Mouse (Mus musculus): Measurements from ENCODE around the gene Ank2. TPM values are rescaled to one million over a fixed set of nuclear protein-coding genes. Genes with fewer than 3 reads are reported as not detected.

Ank2 gene
- polyA plus RNA-seq, 1 experiment: 4.6 TPM

DNA sequence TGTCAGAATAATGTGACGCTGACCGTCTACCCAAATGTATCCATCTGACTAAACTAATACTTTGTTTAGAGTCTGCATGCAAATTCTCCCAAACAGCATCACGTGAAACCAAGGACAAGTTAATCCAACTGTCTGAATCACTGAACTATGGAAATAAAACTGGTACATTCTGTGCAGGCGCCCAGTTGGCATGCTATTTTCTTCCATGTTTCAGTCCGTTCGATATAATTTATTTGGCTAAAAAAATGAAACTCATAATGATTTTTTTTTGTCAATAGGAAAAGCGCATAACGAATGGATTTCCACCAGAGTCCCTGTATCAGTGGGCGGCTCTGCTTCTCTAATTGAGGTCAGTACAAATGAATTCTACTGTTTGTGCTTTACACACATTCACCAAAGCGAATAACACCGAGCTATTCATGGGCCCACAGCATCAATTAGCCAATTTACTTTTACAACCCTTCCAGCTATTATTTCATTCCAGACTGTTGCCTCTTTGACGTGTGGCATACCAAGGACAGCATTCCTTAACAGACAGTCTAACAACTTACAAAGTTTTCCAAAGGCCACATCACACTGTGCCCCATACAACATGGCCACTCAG is 368.9 kb downstream of the Ank2 start:
- Histone ChIP-seq H3K4me3 (ENCODE audit: control insufficient read depth, insufficient read depth, low read length) (no peak overlapping the region), H3K27me3 (ENCODE audit: control insufficient read depth, insufficient read depth, low read length) (no peaks in the 10 kb centered on the region), H3K36me3 (ENCODE audit: control insufficient read depth, insufficient read depth, low read length) (no peaks in the 10 kb centered on the region), H3K27ac (ENCODE audit: control insufficient read depth, insufficient read depth, low read length) (no peak overlapping the region), H3K4me1 (replicated peaks; ENCODE audit: control insufficient read depth, insufficient read depth, low read length) (no peaks in the 10 kb centered on the region)
- no peak for TF ChIP-seq POLR2A (IDR thresholded peaks at IDR 0.05; ENCODE audit: control insufficient read depth, extremely low read depth, insufficient read depth, low read length, poor library complexity)
- TF ChIP-seq CTCF (IDR thresholded peaks at IDR 0.05; ENCODE audit: borderline replicate concordance, control insufficient read depth, extremely low read depth, insufficient read depth, low read length, poor library complexity): no peak
- no peak for DNase-seq
- WGBS: 95% methylated on average over 12 of the region's 12 CpGs

DNA sequence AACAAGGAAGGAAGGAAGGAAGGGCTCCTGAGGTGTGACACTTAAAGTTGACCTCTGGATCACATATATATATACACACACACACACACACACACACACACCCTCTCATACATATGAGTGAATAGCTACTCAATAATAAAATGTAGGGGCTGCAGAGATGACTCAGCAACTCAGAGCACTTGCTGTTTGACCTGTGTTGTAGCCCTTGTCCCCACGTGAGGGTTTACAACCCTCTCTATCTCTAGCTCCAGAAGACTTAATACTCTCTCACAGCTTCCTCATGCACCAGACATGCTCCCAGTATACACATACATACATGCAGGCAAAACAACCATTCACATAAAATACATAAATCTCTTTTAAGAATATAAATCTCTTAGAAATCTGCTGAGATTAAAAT is 369.4 kb downstream of the Ank2 start:
- 39% methylated on average over 1 of the region's 1 CpGs for WGBS
- no peak for DNase-seq

DNA sequence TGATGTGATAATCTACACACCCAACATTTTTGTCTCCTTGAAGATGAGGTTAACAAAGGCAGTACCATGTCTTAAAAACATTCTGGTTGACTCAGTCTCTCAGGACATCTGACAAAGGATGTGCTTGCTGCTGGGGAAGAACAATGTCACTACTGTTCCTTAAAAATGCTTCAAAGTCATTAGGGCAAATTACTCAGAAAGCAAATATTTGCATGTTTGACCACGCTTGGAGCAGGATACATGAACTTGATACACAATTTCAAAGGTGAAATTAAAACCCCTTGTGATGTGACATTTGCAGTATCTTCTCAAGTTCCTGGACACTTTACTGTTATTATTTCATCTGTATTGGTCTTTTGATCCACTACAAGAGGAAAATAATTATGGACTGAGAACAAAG is 371.5 kb downstream of the Ank2 start:
- DNase-seq: no peak
- Histone ChIP-seq H3K27ac (ENCODE audit: control insufficient read depth, insufficient read depth, low read length) (no peak overlapping the region), H3K4me1 (replicated peaks; ENCODE audit: control insufficient read depth, insufficient read depth, low read length) (no peaks in the 10 kb centered on the region), H3K36me3 (ENCODE audit: control insufficient read depth, insufficient read depth, low read length) (no peaks in the 10 kb centered on the region), H3K4me3 (ENCODE audit: control insufficient read depth, insufficient read depth, low read length) (no peak overlapping the region), H3K27me3 (ENCODE audit: control insufficient read depth, insufficient read depth, low read length) (no peaks in the 10 kb centered on the region)
- no peak for TF ChIP-seq CTCF (IDR thresholded peaks at IDR 0.05; ENCODE audit: borderline replicate concordance, control insufficient read depth, extremely low read depth, insufficient read depth, low read length, poor library complexity)
- no peak for TF ChIP-seq POLR2A (IDR thresholded peaks at IDR 0.05; ENCODE audit: control insufficient read depth, extremely low read depth, insufficient read depth, low read length, poor library complexity)
- 81% methylated on average over 1 of the region's 1 CpGs for WGBS

More for the DNA sequence above, 369.4 kb downstream of the Ank2 start:
- H3K4me3 ChIP-seq (ENCODE audit: control insufficient read depth, insufficient read depth, low read length): no peak overlapping the region
- no peaks in the 10 kb centered on the region for H3K27me3 ChIP-seq (ENCODE audit: control insufficient read depth, insufficient read depth, low read length)
- TF ChIP-seq POLR2A (IDR thresholded peaks at IDR 0.05; ENCODE audit: control insufficient read depth, extremely low read depth, insufficient read depth, low read length, poor library complexity) (no peak), CTCF (IDR thresholded peaks at IDR 0.05; ENCODE audit: borderline replicate concordance, control insufficient read depth, extremely low read depth, insufficient read depth, low read length, poor library complexity) (no peak)
- no peak overlapping the region for H3K27ac ChIP-seq (ENCODE audit: control insufficient read depth, insufficient read depth, low read length)
- no peaks in the 10 kb centered on the region for H3K4me1 ChIP-seq (replicated peaks; ENCODE audit: control insufficient read depth, insufficient read depth, low read length)
- H3K36me3 ChIP-seq (ENCODE audit: control insufficient read depth, insufficient read depth, low read length): no peaks in the 10 kb centered on the region

DNA sequence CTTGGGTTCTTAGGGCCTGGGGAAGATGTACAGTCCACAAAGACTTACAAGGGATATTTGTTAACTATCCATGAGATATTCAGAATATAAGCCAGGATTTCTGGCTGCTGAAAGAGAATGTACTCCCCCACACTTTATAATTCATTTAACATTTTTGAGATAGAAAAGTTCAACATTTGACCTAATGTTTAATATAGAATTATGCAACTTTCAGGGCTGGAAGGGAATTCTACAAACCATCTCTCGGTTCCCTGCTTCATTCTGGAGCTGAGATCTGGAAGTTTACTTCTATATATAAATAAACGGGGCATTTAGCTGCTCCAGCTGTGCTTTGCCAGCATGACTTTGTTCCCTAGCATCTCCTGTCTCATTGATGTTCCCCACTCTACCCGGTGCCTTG is 372.9 kb downstream of the Ank2 start:
- Histone ChIP-seq H3K4me1 (replicated peaks; ENCODE audit: control insufficient read depth, insufficient read depth, low read length) (no peaks in the 10 kb centered on the region), H3K27ac (ENCODE audit: control insufficient read depth, insufficient read depth, low read length) (no peak overlapping the region), H3K27me3 (ENCODE audit: control insufficient read depth, insufficient read depth, low read length) (no peaks in the 10 kb centered on the region), H3K36me3 (ENCODE audit: control insufficient read depth, insufficient read depth, low read length) (no peaks in the 10 kb centered on the region), H3K4me3 (ENCODE audit: control insufficient read depth, insufficient read depth, low read length) (no peak overlapping the region)
- 81% methylated on average over 3 of the region's 3 CpGs for WGBS
- no peak for DNase-seq
- TF ChIP-seq POLR2A (IDR thresholded peaks at IDR 0.05; ENCODE audit: control insufficient read depth, extremely low read depth, insufficient read depth, low read length, poor library complexity) (no peak), CTCF (IDR thresholded peaks at IDR 0.05; ENCODE audit: borderline replicate concordance, control insufficient read depth, extremely low read depth, insufficient read depth, low read length, poor library complexity) (no peak)

DNA sequence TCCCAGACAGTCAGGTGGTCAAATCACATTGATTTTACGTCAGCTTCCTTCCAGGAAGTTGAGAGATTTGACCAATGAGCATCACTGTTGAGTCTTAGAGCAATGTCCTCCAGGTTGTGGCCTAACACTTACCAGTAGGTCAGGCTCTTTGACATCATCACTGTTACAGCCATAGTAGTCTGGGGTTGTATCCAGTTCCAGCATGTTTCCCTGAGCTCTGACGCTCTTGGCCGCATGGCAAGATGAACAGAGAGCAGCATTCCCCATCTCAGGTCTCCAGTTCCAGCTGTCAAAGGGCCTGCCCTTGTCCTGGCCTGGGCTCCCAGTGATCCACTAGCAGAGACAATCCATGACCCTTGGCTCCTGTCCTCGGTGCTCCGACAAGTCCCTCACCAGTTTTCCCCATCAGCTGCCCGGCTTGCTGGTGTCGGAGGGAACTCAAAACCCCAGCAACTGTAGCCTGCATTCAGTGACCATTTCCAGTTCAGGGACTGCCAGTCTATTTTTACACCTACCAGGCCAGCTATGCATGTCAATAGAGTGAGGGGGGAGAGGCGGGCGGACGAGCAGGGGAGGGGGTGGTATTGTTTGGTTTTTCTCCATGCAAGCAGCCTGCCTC is 374.7 kb downstream of the Ank2 start:
- no peaks in the 10 kb centered on the region for H3K27me3 ChIP-seq (ENCODE audit: control insufficient read depth, insufficient read depth, low read length)
- H3K4me3 ChIP-seq (ENCODE audit: control insufficient read depth, insufficient read depth, low read length): no peak overlapping the region
- no peaks in the 10 kb centered on the region for H3K4me1 ChIP-seq (replicated peaks; ENCODE audit: control insufficient read depth, insufficient read depth, low read length)
- no peak for DNase-seq
- H3K36me3 ChIP-seq (ENCODE audit: control insufficient read depth, insufficient read depth, low read length): no peaks in the 10 kb centered on the region
- TF ChIP-seq CTCF (IDR thresholded peaks at IDR 0.05; ENCODE audit: borderline replicate concordance, control insufficient read depth, extremely low read depth, insufficient read depth, low read length, poor library complexity): no peak
- no peak for TF ChIP-seq POLR2A (IDR thresholded peaks at IDR 0.05; ENCODE audit: control insufficient read depth, extremely low read depth, insufficient read depth, low read length, poor library complexity)
- H3K27ac ChIP-seq (ENCODE audit: control insufficient read depth, insufficient read depth, low read length): no peak overlapping the region
- WGBS: 94% methylated on average over 10 of the region's 10 CpGs

DNA sequence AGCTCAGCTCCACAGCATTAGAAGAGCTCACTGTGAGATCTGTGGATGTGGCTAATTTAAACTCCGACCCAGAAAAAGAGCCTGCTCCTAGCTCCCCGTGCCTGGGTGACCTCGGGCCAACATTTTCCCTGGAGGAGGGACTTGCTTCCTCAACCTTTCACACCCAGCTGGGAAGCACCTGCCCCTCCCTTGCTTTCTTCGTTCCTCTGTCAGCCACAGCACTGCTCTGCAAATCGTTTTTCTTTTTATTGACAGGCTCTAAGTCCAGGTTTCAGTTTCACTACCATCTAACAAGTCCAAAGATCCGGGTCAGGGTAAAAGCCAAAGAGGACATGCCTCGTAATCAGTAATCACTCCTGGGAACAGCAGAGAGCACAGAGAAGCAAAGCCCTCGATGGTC is 375.8 kb downstream of the Ank2 start:
- DNase-seq: no peak

More for the DNA sequence above, 375.8 kb downstream of the Ank2 start:
- 20% methylated on average over 8 of the region's 8 CpGs for WGBS
- H3K27ac ChIP-seq (ENCODE audit: control insufficient read depth, insufficient read depth, low read length): no peak overlapping the region
- no peaks in the 10 kb centered on the region for H3K36me3 ChIP-seq (ENCODE audit: control insufficient read depth, insufficient read depth, low read length)
- no peak for TF ChIP-seq POLR2A (IDR thresholded peaks at IDR 0.05; ENCODE audit: control insufficient read depth, extremely low read depth, insufficient read depth, low read length, poor library complexity)
- TF ChIP-seq CTCF (IDR thresholded peaks at IDR 0.05; ENCODE audit: borderline replicate concordance, control insufficient read depth, extremely low read depth, insufficient read depth, low read length, poor library complexity): no peak
- no peaks in the 10 kb centered on the region for H3K27me3 ChIP-seq (ENCODE audit: control insufficient read depth, insufficient read depth, low read length)
- H3K4me1 ChIP-seq (replicated peaks; ENCODE audit: control insufficient read depth, insufficient read depth, low read length): no peaks in the 10 kb centered on the region
- H3K4me3 ChIP-seq (ENCODE audit: control insufficient read depth, insufficient read depth, low read length): no peak overlapping the region

All from thymus, adult 2 months (tissue).